Mouse (Mus musculus) heart, embryonic 10.5 days (tissue): ENCODE results near the gene Camta1. TPM values are rescaled to one million over a fixed set of nuclear protein-coding genes. Genes with fewer than 3 reads are reported as not detected.

Experiments
- DNase-seq: peaks from one replicate; pipeline ENCODE4 v3.0.0-alpha.2; 2017; ENCODE audit warnings: low spot score
- H3K27ac ChIP-seq: fragments of 300-500 bp; sonication (generic); 2 replicates; pipeline ENCODE4 v1.5.1; 2016; ENCODE audit warnings: mild to moderate bottlenecking
- H3K27me3 ChIP-seq: fragments of 300-500 bp; sonication (generic); 2 replicates; pipeline ENCODE4 v1.6.1; 2016; ENCODE audit warnings: mild to moderate bottlenecking; ENCODE audit not compliant: poor library complexity, insufficient read depth, severe bottlenecking
- H3K36me3 ChIP-seq: fragments of 300-500 bp; sonication (generic); 2 replicates; pipeline ENCODE4 v1.6.1; 2016; ENCODE audit warnings: mild to moderate bottlenecking, moderate library complexity
- H3K4me1 ChIP-seq: fragments of 300-500 bp; sonication (generic); 2 replicates; pipeline ENCODE4 v1.6.1; 2016; ENCODE audit warnings: mild to moderate bottlenecking
- H3K4me3 ChIP-seq: fragments of 300-500 bp; sonication (generic); 2 replicates; pipeline ENCODE4 v1.5.1; 2016; ENCODE audit warnings: mild to moderate bottlenecking, moderate library complexity
- H3K9me3 ChIP-seq: fragments of 300-500 bp; sonication (generic); 2 replicates; pipeline ENCODE4 v1.6.1; 2016; ENCODE audit warnings: mild to moderate bottlenecking, moderate library complexity
- WGBS: fragments of 180-500 bp; shearing (Covaris S2); methylation state at CpG from one replicate; pipeline ENCODE4 v1.1.7; 2016; 5-methylcytosine and 5-hydroxymethylcytosine counted together
- polyA plus RNA-seq: library from polyadenylated mRNA; unstranded; fragments of >200 nt; fragmentation: Nextera tagmentation; extraction: Ambion mirVana; gene quantifications from 2 replicates; pipeline ENCODE4 v1.2.1, GENCODE M21; 2016

Gene Camta1
- polyA plus RNA-seq, 1 experiment from 2014 or later, result 115 TPM

- H3K9me3 ChIP-seq, result no peaks in the 10 kb centered on the region
- no peak for DNase-seq
- H3K36me3 ChIP-seq, result no peaks in the 10 kb centered on the region
- WGBS, result 76% methylated on average over 11 of the region's 11 CpGs
- H3K4me1 ChIP-seq, result peaks cover 54% of the 10 kb centered on the region
- peaks cover 15% of the 10 kb centered on the region for H3K27me3 ChIP-seq
- peak overlapping the region; percentile 67; the same call in 1 of the 2 replicates for H3K27ac ChIP-seq
- no peak overlapping the region for H3K4me3 ChIP-seq
Measured at GRCm38 (mm10) chr4:151103646-151104045, 758.0 kb downstream of the Camta1 start.

GRCm38 (mm10) chr4:151097104-151097438, 764.6 kb downstream of the Camta1 start:
- H3K27ac ChIP-seq, result peak overlapping the region; percentile 87
- peak overlapping the region; percentile 45 for H3K4me3 ChIP-seq
- no peaks in the 10 kb centered on the region for H3K9me3 ChIP-seq
- DNase-seq, result no peak
- peaks cover 7% of the 10 kb centered on the region; the same call in 1 of the 2 replicates for H3K36me3 ChIP-seq
- WGBS, result 47% methylated on average over 11 of the region's 11 CpGs
- H3K27me3 ChIP-seq, result no peaks in the 10 kb centered on the region
- peaks cover 59% of the 10 kb centered on the region for H3K4me1 ChIP-seq

- H3K27ac ChIP-seq, result peak overlapping the region; percentile 87
- H3K4me1 ChIP-seq, result peaks cover 60% of the 10 kb centered on the region
- H3K9me3 ChIP-seq, result no peaks in the 10 kb centered on the region
- 51% methylated on average over 18 of the region's 18 CpGs for WGBS
- H3K36me3 ChIP-seq, result peaks cover 7% of the 10 kb centered on the region; the same call in 1 of the 2 replicates
- no peak for DNase-seq
- H3K4me3 ChIP-seq, result peak overlapping the region; percentile 45
- no peaks in the 10 kb centered on the region for H3K27me3 ChIP-seq
Measured at GRCm38 (mm10) chr4:151096334-151097103, 765.2 kb downstream of the Camta1 start.

- no peak for DNase-seq
- 35% methylated on average over 2 of the region's 2 CpGs for WGBS
- peak overlapping the region; percentile 81 for H3K27ac ChIP-seq
Measured at GRCm38 (mm10) chr4:151095207-151095606, 766.5 kb downstream of the Camta1 start.

GRCm38 (mm10) chr4:151089270-151089669, 772.4 kb downstream of the Camta1 start, which contains the start of gene Gm13090:
Gm13090 (plus strand) TSS chr4:151089570.
- H3K36me3 ChIP-seq, result peaks cover 44% of the 10 kb centered on the region
- H3K27me3 ChIP-seq, result no peaks in the 10 kb centered on the region
- no peak within 1 kb of the TSS for H3K4me3 ChIP-seq
- H3K27ac ChIP-seq, result peak within 1 kb of the TSS; percentile 50
- peaks cover 39% of the 10 kb centered on the region for H3K4me1 ChIP-seq
- no peaks in the 10 kb centered on the region for H3K9me3 ChIP-seq
- no peak for DNase-seq
- WGBS, result 85% methylated on average over 7 of the region's 7 CpGs

More at GRCm38 (mm10) chr4:151095207-151095606, 766.5 kb downstream of the Camta1 start:
- H3K4me3 ChIP-seq, result no peak overlapping the region
- H3K9me3 ChIP-seq, result no peaks in the 10 kb centered on the region
- no peaks in the 10 kb centered on the region for H3K27me3 ChIP-seq
- peaks cover 63% of the 10 kb centered on the region for H3K4me1 ChIP-seq
- H3K36me3 ChIP-seq, result peaks cover 7% of the 10 kb centered on the region; the same call in 1 of the 2 replicates

- no peak for DNase-seq
- 86% methylated on average over 14 of the region's 14 CpGs for WGBS
- Histone ChIP-seq H3K4me1 (peaks cover 39% of the 10 kb centered on the region), H3K9me3 (no peaks in the 10 kb centered on the region), H3K36me3 (peaks cover 43% of the 10 kb centered on the region), H3K4me3 (no peak overlapping the region), H3K27ac (no peak overlapping the region), H3K27me3 (no peaks in the 10 kb centered on the region)
Measured at GRCm38 (mm10) chr4:151088819-151089218, 772.9 kb downstream of the Camta1 start.

GRCm38 (mm10) chr4:151087358-151087757, 774.3 kb downstream of the Camta1 start:
- peaks cover 47% of the 10 kb centered on the region for H3K4me1 ChIP-seq
- WGBS, result 91% methylated on average over 1 of the region's 1 CpGs

GRCm38 (mm10) chr4:151083027-151083426, 778.6 kb downstream of the Camta1 start:
- Histone ChIP-seq H3K27ac (peak overlapping the region; percentile 77), H3K36me3 (peaks cover 87% of the 10 kb centered on the region), H3K4me3 (no peak overlapping the region), H3K4me1 (peaks cover 29% of the 10 kb centered on the region), H3K9me3 (no peaks in the 10 kb centered on the region), H3K27me3 (no peaks in the 10 kb centered on the region; the same call in 1 of the 2 replicates)
- WGBS, result 43% methylated on average over 5 of the region's 5 CpGs
- no peak for DNase-seq

More at GRCm38 (mm10) chr4:151087358-151087757, 774.3 kb downstream of the Camta1 start:
- DNase-seq, result no peak
- Histone ChIP-seq H3K27ac (no peak overlapping the region), H3K27me3 (no peaks in the 10 kb centered on the region), H3K4me3 (no peak overlapping the region), H3K9me3 (no peaks in the 10 kb centered on the region), H3K36me3 (peaks cover 55% of the 10 kb centered on the region)

- no peak for DNase-seq
- peak overlapping the region; percentile 77; the same call in 1 of the 2 replicates for H3K27ac ChIP-seq
- peaks cover 87% of the 10 kb centered on the region for H3K36me3 ChIP-seq
- no peaks in the 10 kb centered on the region for H3K9me3 ChIP-seq
- WGBS, result 91% methylated on average over 13 of the region's 13 CpGs
- no peak overlapping the region for H3K4me3 ChIP-seq
- no peaks in the 10 kb centered on the region; the same call in 1 of the 2 replicates for H3K27me3 ChIP-seq
- peaks cover 29% of the 10 kb centered on the region for H3K4me1 ChIP-seq
Measured at GRCm38 (mm10) chr4:151081977-151082376, 779.7 kb downstream of the Camta1 start.

- Histone ChIP-seq H3K9me3 (no peaks in the 10 kb centered on the region), H3K36me3 (peaks cover 92% of the 10 kb centered on the region), H3K27me3 (no peaks in the 10 kb centered on the region; the same call in 1 of the 2 replicates), H3K4me1 (peaks cover 29% of the 10 kb centered on the region), H3K4me3 (no peak overlapping the region), H3K27ac (no peak overlapping the region)
- no peak for DNase-seq
- 75% methylated on average over 2 of the region's 2 CpGs for WGBS
Measured at GRCm38 (mm10) chr4:151081355-151081754, 780.3 kb downstream of the Camta1 start.

GRCm38 (mm10) chr4:151074817-151075216, 786.9 kb downstream of the Camta1 start:
- WGBS, result 94% methylated on average over 15 of the region's 15 CpGs
- H3K36me3 ChIP-seq, result peaks cover 87% of the 10 kb centered on the region
- H3K27me3 ChIP-seq, result no peaks in the 10 kb centered on the region
- DNase-seq, result no peak
- H3K9me3 ChIP-seq, result no peaks in the 10 kb centered on the region
- H3K4me3 ChIP-seq, result no peak overlapping the region
- no peak overlapping the region for H3K27ac ChIP-seq
- no peaks in the 10 kb centered on the region for H3K4me1 ChIP-seq

- Histone ChIP-seq H3K4me1 (no peaks in the 10 kb centered on the region), H3K36me3 (peaks cover 78% of the 10 kb centered on the region), H3K4me3 (no peak overlapping the region), H3K27me3 (no peaks in the 10 kb centered on the region), H3K9me3 (no peaks in the 10 kb centered on the region), H3K27ac (no peak overlapping the region)
- no peak for DNase-seq
- WGBS, result 57% methylated on average over 13 of the region's 13 CpGs
Measured at GRCm38 (mm10) chr4:151073108-151073744, 788.5 kb downstream of the Camta1 start.

GRCm38 (mm10) chr4:151070962-151071361, 790.7 kb downstream of the Camta1 start:
- no peak overlapping the region for H3K27ac ChIP-seq
- H3K4me3 ChIP-seq, result no peak overlapping the region
- no peak for DNase-seq
- H3K36me3 ChIP-seq, result peaks cover 71% of the 10 kb centered on the region
- H3K4me1 ChIP-seq, result no peaks in the 10 kb centered on the region
- H3K27me3 ChIP-seq, result no peaks in the 10 kb centered on the region
- H3K9me3 ChIP-seq, result no peaks in the 10 kb centered on the region
- WGBS, result 82% methylated on average over 7 of the region's 7 CpGs
